Mouse (Mus musculus): ENCODE results near the gene Kifc1.
"Not testable (repeated sequence)": the region's sequence is repeated elsewhere in the genome, so short reads cannot be mapped to it uniquely, and the experiment has no call there.

The Kifc1 gene

GRCm38 (mm10) chr17:33901653-33902052, 11.2 kb upstream of the Kifc1 start:
- DNase-seq = no peak

- no peak for DNase-seq
Measured at GRCm38 (mm10) chr17:33900989-33901314, 10.5 kb upstream of the Kifc1 start.

- no peak for DNase-seq
Measured at GRCm38 (mm10) chr17:33900281-33900988, 10.0 kb upstream of the Kifc1 start.

- no peak for DNase-seq
Measured at GRCm38 (mm10) chr17:33899642-33900041, 9.2 kb upstream of the Kifc1 start.

- not testable (repeated sequence) for DNase-seq
Measured at GRCm38 (mm10) chr17:33898193-33898592, 7.7 kb upstream of the Kifc1 start.

- peak; percentile 84 for DNase-seq
Measured at GRCm38 (mm10) chr17:33897114-33897794, 6.8 kb upstream of the Kifc1 start.

- DNase-seq = not testable (repeated sequence)
Measured at GRCm38 (mm10) chr17:33893011-33893410, 2.5 kb upstream of the Kifc1 start.

- no peak for DNase-seq
Measured at GRCm38 (mm10) chr17:33892429-33892828, 2.0 kb upstream of the Kifc1 start.

GRCm38 (mm10) chr17:33891892-33892291, 1.4 kb upstream of the Kifc1 start:
- DNase-seq = not testable (repeated sequence)

- DNase-seq = no peak
Measured at GRCm38 (mm10) chr17:33891357-33891756, 896 bp upstream of the Kifc1 start.

GRCm38 (mm10) chr17:33889941-33890532, 424 bp downstream of the Kifc1 start:
- DNase-seq = not testable (repeated sequence)

GRCm38 (mm10) chr17:33888230-33888629, 2.2 kb downstream of the Kifc1 start:
- DNase-seq = not testable (repeated sequence)

- not testable (repeated sequence) for DNase-seq
Measured at GRCm38 (mm10) chr17:33887802-33888201, 2.7 kb downstream of the Kifc1 start.

GRCm38 (mm10) chr17:33884320-33884719, 6.1 kb downstream of the Kifc1 start:
- not testable (repeated sequence) for DNase-seq

GRCm38 (mm10) chr17:33875797-33876196, 14.7 kb downstream of the Kifc1 start:
- DNase-seq = peak; percentile 17

GRCm38 (mm10) chr17:33874411-33874810, 16.1 kb downstream of the Kifc1 start:
- DNase-seq = no peak

GRCm38 (mm10) chr17:33873537-33873936, 16.9 kb downstream of the Kifc1 start, which contains the start of gene Gm7029:
Gene Gm7029 (plus strand): TSS chr17:33873837.
- DNase-seq = not testable (repeated sequence)

- DNase-seq = peak; percentile 68
Measured at GRCm38 (mm10) chr17:33865330-33866030, 25.0 kb downstream of the Kifc1 start.

GRCm38 (mm10) chr17:33857816-33858215, 32.6 kb downstream of the Kifc1 start:
- no peak for DNase-seq

- DNase-seq = no peak
Measured at GRCm38 (mm10) chr17:33851331-33851730, 39.1 kb downstream of the Kifc1 start.

- no peak for DNase-seq
Measured at GRCm38 (mm10) chr17:33848139-33848538, 42.3 kb downstream of the Kifc1 start.

GRCm38 (mm10) chr17:33844196-33844595, 46.3 kb downstream of the Kifc1 start:
- no peak for DNase-seq
